Mouse (Mus musculus) skeletal muscle tissue, postnatal 0 days (tissue): Measurements from ENCODE around the gene Uroc1. TPM values are rescaled to one million over a fixed set of nuclear protein-coding genes. Genes with fewer than 3 reads are reported as not detected.

Experiments used
- polyA plus RNA-seq: library from polyadenylated mRNA; unstranded; fragments of >200 nt; fragmentation: Nextera tagmentation; extraction: Ambion mirVana; gene quantifications from 2 replicates; pipeline ENCODE4 v1.2.1, GENCODE M21; 2015

The Uroc1 gene
- polyA plus RNA-seq: not detected in 2 replicates

DNA sequence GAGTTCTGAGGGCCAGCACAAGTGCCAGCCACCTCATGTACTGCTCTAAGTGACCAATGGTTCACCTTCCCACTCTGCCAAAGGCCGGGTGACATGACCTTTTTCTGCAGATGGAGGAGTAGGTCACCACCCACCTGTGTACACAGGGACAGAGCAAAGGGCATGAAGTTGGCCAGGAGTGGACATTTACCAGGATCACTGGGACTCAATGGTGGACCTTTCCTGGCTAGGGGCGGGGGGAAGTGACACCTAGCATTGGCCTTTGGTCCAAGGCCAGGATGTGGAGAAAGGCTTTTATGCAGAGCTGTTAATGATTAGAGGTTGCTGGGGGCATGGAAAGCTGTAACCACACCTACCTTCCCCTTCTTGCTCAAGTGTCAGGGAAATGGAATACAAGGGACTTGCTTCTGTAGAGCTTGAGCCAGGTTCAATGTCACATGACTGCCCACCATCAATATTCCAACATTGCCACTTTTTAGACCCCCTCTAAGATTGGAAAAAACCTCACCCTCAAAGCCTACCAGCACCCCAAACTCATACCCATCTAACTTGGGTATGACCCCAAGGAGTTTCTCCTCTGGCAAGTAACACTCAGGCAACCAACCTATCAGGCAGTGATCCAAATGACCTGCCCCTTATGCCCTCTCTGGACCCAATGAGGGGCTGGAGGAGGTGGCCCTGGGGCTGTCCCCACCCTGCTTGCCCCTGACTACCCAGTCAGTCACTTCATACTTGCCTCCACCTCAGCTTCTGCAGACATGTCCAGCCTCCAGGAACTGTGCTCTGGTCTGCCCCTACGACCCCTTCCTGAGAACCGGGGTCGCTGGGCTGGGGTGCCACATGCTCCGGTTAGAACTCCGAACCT is at the start of gene Uroc1:
Gene Uroc1 (plus strand): TSS at position 724 of the 865 bp plus-strand sequence.

DNA sequence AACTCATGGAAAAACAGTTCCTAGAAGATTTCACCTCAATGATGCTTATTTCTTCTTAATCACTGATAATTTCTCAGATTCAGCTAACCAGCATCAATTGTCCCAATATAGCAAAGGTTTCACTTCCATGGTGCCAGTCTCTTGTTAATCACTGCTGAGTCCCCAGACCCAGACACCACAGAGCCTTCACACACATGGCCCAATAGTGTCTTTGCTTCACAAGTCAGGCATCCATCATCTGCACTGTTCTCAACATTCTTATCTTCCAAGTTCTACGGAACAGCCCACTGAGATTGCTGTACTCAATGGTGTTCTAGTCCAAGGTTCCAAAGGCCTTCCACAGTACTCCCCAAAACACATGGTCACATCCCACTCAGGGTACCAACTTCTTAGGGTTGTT is 32.2 kb upstream of the Uroc1 start, which contains the start of gene BC048671:
Gene BC048671 (plus strand): TSS at position 301 of the 400 bp plus-strand sequence.

DNA sequence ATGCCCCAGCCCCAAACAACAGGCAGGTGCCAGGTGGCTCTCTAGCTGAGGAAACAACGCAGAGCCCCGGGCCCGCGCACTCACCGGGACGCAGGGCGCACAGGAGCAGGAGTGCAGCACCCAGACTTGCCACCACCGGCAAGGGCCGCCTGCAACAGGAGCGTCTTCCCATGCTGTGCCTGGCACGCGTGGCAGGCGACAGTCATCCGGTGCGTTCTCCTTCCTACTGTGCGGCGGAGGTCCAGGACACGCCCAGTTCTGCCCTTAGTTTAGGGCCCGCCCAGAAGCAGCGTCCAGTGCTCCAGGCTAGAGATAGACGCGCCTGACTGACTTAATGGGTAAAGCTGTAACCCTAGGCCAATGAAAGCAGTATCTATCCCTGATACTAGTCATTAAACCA is 8.1 kb upstream of the Uroc1 start, which contains the start of gene Chst13:
Gene Chst13 (minus strand): TSS at position 195 of the 400 bp plus-strand sequence.

DNA sequence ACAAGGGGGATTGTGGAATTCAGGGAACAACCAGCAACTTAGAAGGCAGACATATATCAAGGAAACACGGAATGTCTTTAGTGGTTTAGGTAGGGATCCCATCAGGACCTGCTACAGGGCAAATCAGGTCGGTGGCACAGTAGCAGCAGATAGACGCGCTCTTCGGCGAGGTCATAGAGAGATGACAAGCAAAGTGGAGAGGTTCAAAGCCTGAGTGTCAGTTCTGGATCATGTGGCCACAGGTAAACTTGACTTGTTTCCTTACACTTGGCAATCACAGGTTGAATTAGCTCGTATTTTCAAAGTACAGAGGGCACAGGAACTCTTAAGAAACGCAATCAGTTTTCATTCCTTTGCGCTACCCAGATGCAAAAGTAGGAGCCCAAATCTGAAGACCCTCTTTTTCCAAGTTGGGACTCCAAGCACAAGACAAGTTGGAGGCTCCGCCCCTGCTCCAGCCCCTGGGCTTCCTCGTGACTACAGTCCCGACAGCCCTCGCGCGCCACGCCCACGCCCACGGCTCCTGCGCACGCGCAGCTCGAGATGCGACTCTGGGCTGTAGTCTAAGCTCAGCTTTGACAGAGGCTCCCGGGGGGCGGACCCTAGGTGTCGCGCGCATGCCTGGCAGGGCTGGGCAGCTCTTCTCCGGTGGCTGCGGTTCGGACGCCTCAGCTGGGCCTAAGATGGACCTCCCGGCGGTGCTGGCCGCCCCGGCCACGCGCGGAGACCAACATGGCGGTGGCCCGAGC is 36.1 kb downstream of the Uroc1 start, which contains the start of gene Zxdc:
Gene Zxdc (plus strand): TSS at position 517 of the 749 bp plus-strand sequence.

Other genes starting within 250 kb of the Uroc1 start
- not detected in 2 replicates for gene Vmn1r50, start 231.9 kb upstream of the Uroc1 start, polyA plus RNA-seq
- not detected in 2 replicates for gene Vmn1r51, start 210.7 kb upstream of the Uroc1 start, polyA plus RNA-seq
- gene Vmn1r52, start 158.5 kb upstream of the Uroc1 start, polyA plus RNA-seq: not detected in 2 replicates
- gene V1ra8, start 130.5 kb upstream of the Uroc1 start, polyA plus RNA-seq: not detected in 2 replicates
- gene Vmn1r53, start 108.8 kb upstream of the Uroc1 start, polyA plus RNA-seq: not detected in 2 replicates
- not detected in 2 replicates for gene Vmn1r54, start 87.0 kb upstream of the Uroc1 start, polyA plus RNA-seq
- 0.15 TPM in 1 of 2 replicates, not detected in the other for gene BC048671, start 32.1 kb upstream of the Uroc1 start, polyA plus RNA-seq
- 0.12 and 0.15 TPM in 2 replicates for gene Chst13, start 8.1 kb upstream of the Uroc1 start, polyA plus RNA-seq
- 5.5 and 6.6 TPM in 2 replicates for gene Zxdc, start 36.2 kb downstream of the Uroc1 start, polyA plus RNA-seq
- gene Cfap100, start 95.5 kb downstream of the Uroc1 start, polyA plus RNA-seq: 0.28 and 0.42 TPM in 2 replicates
- gene Klf15, start 129.3 kb downstream of the Uroc1 start, polyA plus RNA-seq: 9.6 and 13.0 TPM in 2 replicates
- gene Aldh1l1, start 153.1 kb downstream of the Uroc1 start, polyA plus RNA-seq: 2.0 and 7.0 TPM in 2 replicates